Mouse (Mus musculus): ENCODE results near the gene Pcx. TPM values are rescaled to one million over a fixed set of nuclear protein-coding genes. Genes with fewer than 3 reads are reported as not detected.

The Pcx gene
- polyA plus RNA-seq (2016; fragmentation: Nextera tagmentation; extraction: Ambion mirVana): 30.6 and 32.1 TPM in 2 replicates

DNA sequence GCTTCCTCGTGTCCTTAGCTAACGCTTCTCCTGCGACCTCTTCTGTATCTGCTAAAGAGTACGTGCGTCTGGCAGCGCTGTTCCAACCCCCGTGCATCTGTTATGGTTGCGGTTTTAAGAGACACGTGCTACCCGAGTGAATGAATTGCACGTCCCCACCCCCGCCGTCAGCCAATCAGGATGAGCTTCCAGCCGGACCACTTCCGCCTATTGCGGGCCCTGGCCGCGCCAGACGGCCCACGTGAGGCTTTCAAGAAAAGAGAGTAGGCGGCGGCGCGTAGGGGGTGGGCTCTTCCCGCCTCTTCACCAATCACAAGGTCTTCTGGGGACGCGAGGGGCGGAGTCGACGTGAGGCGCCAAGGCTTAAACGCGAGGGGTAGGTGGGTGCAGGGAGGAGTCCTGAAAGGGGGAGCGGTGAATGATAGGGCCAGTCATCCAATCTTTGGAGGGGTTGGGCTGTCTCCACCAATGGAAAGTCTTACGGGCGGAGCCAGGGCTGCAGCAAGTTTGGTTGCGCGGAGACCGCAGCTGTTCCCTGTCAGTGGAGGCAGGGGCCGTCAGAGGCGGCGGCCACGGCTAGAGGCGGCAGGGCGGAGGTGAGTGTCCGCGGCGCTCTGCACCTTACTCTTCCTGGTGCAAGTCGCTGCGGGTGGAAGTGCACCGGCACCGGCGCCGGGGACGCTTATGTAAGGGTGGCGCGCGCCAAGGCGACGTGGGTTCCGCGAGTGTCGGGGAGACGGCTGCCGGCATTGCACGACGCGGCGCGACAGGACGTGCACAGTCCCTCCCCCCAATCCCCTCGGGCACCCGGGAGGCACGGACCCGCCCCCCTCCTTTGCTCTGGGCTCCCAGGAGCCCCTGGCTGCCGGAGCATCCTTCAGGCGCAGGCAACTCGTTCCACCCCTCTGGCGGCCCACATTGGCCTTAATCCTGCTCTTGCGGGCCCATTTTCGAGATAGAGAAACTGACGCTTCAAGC lies at the start of gene Pcx:
Gene Pcx (plus strand): TSS at position 487 of the 978 bp plus-strand sequence.
- Histone ChIP-seq H3K9ac (peak within 1 kb of the TSS; percentile 48), H3K4me3 (peak within 1 kb of the TSS; percentile 63), H3K36me3 (no peaks in the 10 kb centered on the region), H3K9me3 (no peaks in the 10 kb centered on the region), H3K27me3 (no peaks in the 10 kb centered on the region), H3K4me1 (peaks cover 18% of the 10 kb centered on the region), H3K27ac (no peak within 1 kb of the TSS), H3K4me2 (replicated peaks) (peak within 1 kb of the TSS; percentile 74)
- ATAC-seq (ENCODE audit: insufficient number of reproducible peaks, insufficient read depth, low FRiP score, low TSS enrichment): peak; percentile 100
- WGBS: under 1% methylated on average over 82 of the region's 82 CpGs

DNA sequence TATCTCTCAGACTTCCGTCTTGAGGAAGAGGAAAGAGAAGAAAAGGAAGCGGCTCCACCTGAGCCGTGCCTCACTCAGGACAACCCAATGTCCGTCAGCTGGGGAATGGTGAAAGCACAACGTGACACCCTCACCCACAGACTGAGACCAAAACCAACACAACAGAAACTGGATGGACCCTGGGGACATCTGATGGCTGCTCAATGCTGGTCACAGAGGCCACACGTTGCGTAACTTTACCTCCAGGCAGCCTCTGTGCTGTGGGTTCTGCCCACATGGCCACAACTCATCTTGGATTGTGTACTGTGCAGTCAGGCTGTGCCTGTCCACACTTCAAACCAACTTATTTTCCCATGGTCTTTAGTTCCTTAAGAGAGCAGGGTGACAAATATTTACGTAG lies 48.3 kb upstream of the Pcx start:
- no peak overlapping the region; the same call in 1 of the 2 replicates for H3K9ac ChIP-seq
- no peaks in the 10 kb centered on the region for H3K27me3 ChIP-seq
- ATAC-seq (ENCODE audit: insufficient number of reproducible peaks, insufficient read depth, low FRiP score, low TSS enrichment): no peak
- 86% methylated on average over 8 of the region's 8 CpGs for WGBS
- no peak overlapping the region for H3K27ac ChIP-seq
- H3K9me3 ChIP-seq: no peaks in the 10 kb centered on the region
- H3K36me3 ChIP-seq: no peaks in the 10 kb centered on the region
- no peak overlapping the region for H3K4me3 ChIP-seq
- H3K4me2 ChIP-seq (replicated peaks): no peak overlapping the region
- no peaks in the 10 kb centered on the region for H3K4me1 ChIP-seq

DNA sequence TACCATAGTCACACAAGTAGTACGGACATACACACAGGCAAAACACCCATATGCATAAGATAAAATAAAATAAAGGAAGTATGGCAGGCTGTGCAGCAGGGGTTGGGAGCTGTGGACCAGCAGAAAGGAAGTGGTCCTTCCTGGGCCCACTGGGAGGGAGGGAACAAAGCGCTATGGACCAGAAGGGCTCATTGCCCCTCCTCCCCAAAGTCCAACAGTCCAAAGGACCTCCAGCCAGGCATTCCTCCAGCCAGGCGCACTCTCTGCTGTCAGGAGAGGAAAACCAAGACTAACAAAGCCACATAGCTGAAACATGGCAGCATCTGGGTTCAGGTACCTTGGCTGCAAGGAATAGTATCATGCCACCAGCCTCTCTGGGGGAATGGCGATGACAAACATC lies 45.6 kb upstream of the Pcx start:
- no peak overlapping the region for H3K4me2 ChIP-seq (replicated peaks)
- 80% methylated on average over 4 of the region's 4 CpGs for WGBS
- no peaks in the 10 kb centered on the region for H3K9me3 ChIP-seq
- no peak for ATAC-seq (ENCODE audit: insufficient number of reproducible peaks, insufficient read depth, low FRiP score, low TSS enrichment)
- no peak overlapping the region for H3K4me3 ChIP-seq
- H3K27me3 ChIP-seq: no peaks in the 10 kb centered on the region
- no peak overlapping the region for H3K27ac ChIP-seq
- H3K36me3 ChIP-seq: no peaks in the 10 kb centered on the region
- no peak overlapping the region for H3K9ac ChIP-seq
- no peaks in the 10 kb centered on the region for H3K4me1 ChIP-seq

DNA sequence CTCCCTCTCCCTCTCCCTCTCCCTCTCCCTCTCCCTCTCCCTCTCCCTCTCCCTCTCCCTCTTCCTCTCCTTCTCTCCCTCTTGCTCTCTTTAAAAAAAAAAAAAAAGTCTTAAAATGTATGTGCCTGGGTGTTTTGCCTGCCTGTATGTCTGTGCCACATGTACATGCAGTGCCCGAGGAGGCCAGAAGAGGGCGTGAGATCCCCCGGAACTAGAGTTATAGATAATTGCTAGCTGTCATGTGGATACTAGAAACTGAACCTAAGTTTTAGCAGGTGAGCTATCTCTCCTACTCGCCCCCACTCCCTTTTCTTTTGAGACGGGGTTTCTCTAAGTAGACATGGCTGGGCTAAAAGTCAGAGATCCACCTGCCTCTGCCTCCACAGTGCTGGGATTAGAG lies 41.9 kb upstream of the Pcx start:
- Histone ChIP-seq H3K4me2 (replicated peaks) (no peak overlapping the region), H3K4me3 (no peak overlapping the region), H3K4me1 (no peaks in the 10 kb centered on the region), H3K36me3 (no peaks in the 10 kb centered on the region), H3K9ac (no peak overlapping the region), H3K27ac (no peak overlapping the region), H3K9me3 (no peaks in the 10 kb centered on the region), H3K27me3 (no peaks in the 10 kb centered on the region)
- ATAC-seq (ENCODE audit: insufficient number of reproducible peaks, insufficient read depth, low FRiP score, low TSS enrichment): no peak
- WGBS: 27% methylated on average over 5 of the region's 5 CpGs

DNA sequence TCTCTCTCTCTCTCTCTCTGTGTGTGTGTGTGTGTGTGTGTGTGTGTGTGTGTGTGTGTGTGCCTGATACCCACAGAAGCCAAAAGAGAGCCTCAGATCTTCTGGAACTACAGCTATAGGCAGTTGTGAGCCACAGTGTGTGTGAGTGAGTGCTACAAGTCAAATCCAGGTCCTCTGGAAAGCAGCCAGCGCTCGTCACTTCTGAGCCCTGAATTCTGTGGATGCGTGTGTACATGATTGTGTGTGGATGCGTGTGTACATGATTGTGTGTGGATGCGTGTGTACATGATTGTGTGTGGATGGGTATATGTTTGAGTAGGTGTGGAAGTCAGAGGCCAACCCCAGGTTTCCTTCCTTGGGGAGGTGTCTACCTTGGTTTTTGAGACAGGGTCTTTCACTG lies 36.7 kb upstream of the Pcx start:
- Histone ChIP-seq H3K9ac (no peak overlapping the region), H3K4me1 (peaks cover 9% of the 10 kb centered on the region), H3K9me3 (no peaks in the 10 kb centered on the region), H3K27me3 (peaks cover 32% of the 10 kb centered on the region), H3K27ac (no peak overlapping the region), H3K4me2 (replicated peaks) (no peak overlapping the region), H3K36me3 (no peaks in the 10 kb centered on the region), H3K4me3 (no peak overlapping the region)
- WGBS: 92% methylated on average over 5 of the region's 5 CpGs
- no peak for ATAC-seq (ENCODE audit: insufficient number of reproducible peaks, insufficient read depth, low FRiP score, low TSS enrichment)

DNA sequence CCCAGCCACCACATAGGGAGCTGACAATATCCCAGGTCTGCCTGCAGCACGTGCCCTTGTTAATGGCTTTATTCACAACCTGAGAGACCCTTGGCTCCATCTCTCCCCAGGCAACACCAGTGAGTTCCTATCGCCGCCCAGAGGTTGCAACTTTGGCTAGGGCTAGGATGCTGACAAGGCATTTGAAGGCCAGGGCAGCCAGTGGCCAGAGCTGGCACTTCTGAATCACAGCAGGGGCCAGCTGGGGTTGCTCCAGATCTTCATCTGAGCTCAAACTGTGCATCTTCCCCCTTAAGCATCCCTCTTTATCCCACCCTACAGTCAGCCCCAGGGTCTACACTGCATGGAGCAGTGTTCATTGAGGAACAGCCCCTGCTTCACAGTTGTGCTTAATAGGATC lies 35.5 kb upstream of the Pcx start:
- Histone ChIP-seq H3K36me3 (no peaks in the 10 kb centered on the region), H3K9me3 (no peaks in the 10 kb centered on the region), H3K4me3 (no peak overlapping the region), H3K4me2 (replicated peaks) (no peak overlapping the region), H3K27ac (no peak overlapping the region), H3K9ac (no peak overlapping the region), H3K4me1 (peaks cover 9% of the 10 kb centered on the region), H3K27me3 (peaks cover 39% of the 10 kb centered on the region)
- no peak for ATAC-seq (ENCODE audit: insufficient number of reproducible peaks, insufficient read depth, low FRiP score, low TSS enrichment)
- WGBS: 61% methylated on average over 3 of the region's 3 CpGs

DNA sequence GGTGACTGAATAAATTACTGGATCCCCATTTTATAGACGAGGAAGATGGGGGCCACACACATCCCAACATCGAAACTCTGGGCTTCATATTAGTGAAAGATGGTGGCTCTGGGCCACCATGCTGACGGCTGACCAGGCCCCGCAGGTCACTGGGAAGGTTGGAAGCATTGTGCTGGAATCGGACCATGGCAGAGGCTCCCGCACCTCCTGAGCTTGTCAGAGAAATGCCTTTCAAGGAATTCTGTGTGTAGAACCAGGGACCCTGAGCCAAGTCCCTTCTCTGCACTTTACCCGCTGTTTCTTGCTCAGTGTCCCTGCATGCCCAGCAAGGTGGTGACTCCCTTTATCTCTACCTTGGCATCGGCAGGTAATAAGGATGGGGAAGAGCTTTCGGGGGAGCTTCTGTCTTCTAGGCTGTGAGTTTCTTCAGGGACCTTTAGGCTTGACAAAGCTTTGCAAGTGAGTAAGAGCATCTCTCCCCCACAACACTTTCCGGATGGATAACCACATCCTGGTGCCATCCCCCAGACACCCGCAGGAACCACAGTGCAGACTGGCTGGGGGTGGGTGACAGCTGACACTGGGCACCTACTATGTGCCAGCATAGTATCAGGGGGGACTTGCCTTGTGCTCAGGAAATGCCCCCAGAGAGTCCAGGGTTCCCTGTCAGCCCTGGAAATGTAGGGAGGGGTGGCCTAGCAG lies 34.9 kb upstream of the Pcx start:
- no peak overlapping the region for H3K27ac ChIP-seq
- peaks cover 39% of the 10 kb centered on the region for H3K27me3 ChIP-seq
- no peak overlapping the region for H3K9ac ChIP-seq
- no peaks in the 10 kb centered on the region for H3K36me3 ChIP-seq
- H3K4me1 ChIP-seq: peaks cover 9% of the 10 kb centered on the region
- no peak for ATAC-seq (ENCODE audit: insufficient number of reproducible peaks, insufficient read depth, low FRiP score, low TSS enrichment)
- no peak overlapping the region for H3K4me2 ChIP-seq (replicated peaks)
- H3K9me3 ChIP-seq: no peaks in the 10 kb centered on the region
- 78% methylated on average over 11 of the region's 11 CpGs for WGBS
- H3K4me3 ChIP-seq: no peak overlapping the region

DNA sequence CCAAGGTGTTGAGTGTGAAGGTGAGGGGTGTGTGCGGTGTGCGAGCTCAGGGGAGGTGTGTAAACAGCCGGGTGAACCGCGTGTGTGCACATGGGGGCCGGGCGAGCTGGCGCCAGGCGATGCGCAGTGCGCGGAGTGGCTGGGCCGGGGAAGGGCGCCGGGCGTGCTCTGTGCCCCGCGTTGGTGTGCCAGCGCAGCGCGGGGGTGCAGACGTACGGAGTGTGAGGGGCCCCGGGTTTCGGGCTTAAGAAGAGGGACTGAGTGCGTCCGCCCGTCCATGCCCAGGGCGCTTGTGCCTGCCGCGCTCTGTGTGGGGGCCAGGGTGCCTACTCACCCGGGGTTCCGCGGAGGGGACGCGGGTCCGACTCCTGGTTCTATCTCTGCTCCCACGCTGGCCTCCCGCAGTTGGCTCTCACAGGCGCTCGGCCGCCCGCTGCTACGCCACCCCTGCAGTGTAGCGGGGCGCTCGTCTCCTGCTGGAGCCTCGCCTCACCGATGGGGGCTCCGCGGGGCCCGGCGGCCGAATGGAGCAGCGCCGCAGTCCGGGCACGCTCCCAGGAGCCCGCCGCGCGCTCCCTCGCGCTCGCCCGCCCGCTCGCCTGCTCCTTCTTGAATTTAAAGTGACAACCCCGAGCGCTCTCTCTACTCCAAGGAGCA lies 33.5 kb upstream of the Pcx start:
- Histone ChIP-seq H3K4me2 (replicated peaks) (peak overlapping the region; percentile 97), H3K36me3 (no peaks in the 10 kb centered on the region), H3K9ac (peak overlapping the region; percentile 60), H3K9me3 (no peaks in the 10 kb centered on the region), H3K4me1 (peaks cover 9% of the 10 kb centered on the region), H3K27ac (no peak overlapping the region), H3K4me3 (peak overlapping the region; percentile 53), H3K27me3 (peaks cover 39% of the 10 kb centered on the region)
- ATAC-seq (ENCODE audit: insufficient number of reproducible peaks, insufficient read depth, low FRiP score, low TSS enrichment): peak; percentile 65; the same call in 1 of the 2 replicates
- 1% methylated on average over 64 of the region's 70 CpGs for WGBS

DNA sequence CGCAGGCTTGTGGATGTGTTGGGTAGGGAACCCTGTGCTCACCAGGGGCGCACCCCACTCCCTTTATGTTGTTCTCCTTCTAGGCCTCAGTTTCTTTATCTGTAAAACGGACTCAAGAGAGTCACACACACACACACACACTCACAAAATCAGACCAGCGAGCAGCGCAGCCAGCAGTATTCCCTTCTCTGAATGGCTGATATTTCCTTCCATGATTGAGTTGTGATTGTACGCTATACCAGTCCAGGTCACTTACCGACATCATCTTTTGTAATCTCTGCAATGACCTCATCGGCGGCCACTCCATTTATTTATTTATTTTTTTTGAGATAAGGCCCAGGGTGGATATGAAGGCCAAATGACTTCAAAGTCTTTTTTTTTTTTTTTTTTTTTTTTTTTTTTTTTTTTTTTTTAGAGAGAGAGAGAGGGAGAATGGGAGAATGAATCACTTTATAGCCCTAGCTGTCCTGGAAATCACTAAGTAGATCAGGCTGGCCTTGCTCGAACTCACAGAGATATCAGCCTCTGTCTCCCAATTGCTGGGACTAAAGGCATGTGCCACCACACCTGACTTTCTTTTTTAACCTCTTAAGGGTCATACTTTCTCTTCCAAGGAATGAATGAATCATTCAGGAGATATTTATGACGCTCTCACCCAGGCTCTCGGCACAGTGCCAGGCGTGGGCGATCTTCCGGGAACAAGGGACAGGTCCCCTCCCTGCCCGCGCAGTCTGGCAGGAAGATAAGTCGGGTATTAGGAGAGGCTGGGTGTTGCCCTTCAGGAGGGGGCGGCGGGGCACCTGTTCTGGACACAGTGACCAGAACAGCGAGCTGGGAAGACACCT lies 32.7 kb upstream of the Pcx start, which contains the start of gene Syt12:
Gene Syt12 (minus strand): TSS at position 103 of the 845 bp plus-strand sequence.
- Histone ChIP-seq H3K36me3 (no peaks in the 10 kb centered on the region), H3K4me3 (peak within 1 kb of the TSS; percentile 53), H3K4me1 (peaks cover 9% of the 10 kb centered on the region), H3K4me2 (replicated peaks) (peak within 1 kb of the TSS; percentile 97), H3K27me3 (peaks cover 39% of the 10 kb centered on the region), H3K27ac (no peak within 1 kb of the TSS), H3K9me3 (no peaks in the 10 kb centered on the region), H3K9ac (peak within 1 kb of the TSS; percentile 60)
- ATAC-seq (ENCODE audit: insufficient number of reproducible peaks, insufficient read depth, low FRiP score, low TSS enrichment): no peak
- WGBS: 38% methylated on average over 21 of the region's 21 CpGs

DNA sequence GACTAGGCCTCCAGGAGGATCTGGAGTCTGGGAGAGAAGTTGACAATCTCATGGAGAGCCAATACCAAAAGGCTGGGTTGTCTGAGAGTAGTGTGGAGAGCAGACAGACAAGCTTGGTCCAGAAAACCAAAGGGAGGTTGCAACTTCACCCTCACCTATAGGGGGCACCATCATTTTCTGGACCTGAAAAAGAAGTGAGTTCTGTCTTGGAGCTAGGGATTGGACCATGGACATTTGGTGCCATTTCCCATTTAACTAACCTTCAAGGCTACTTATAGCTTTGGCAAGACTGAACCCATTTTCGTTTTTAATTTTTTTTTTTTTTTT lies 32.1 kb upstream of the Pcx start:
- ATAC-seq (ENCODE audit: insufficient number of reproducible peaks, insufficient read depth, low FRiP score, low TSS enrichment): no peak
- Histone ChIP-seq H3K9ac (no peak overlapping the region), H3K9me3 (no peaks in the 10 kb centered on the region), H3K4me2 (replicated peaks) (no peak overlapping the region), H3K27ac (no peak overlapping the region), H3K4me3 (no peak overlapping the region), H3K36me3 (no peaks in the 10 kb centered on the region), H3K27me3 (peaks cover 39% of the 10 kb centered on the region), H3K4me1 (peaks cover 9% of the 10 kb centered on the region)
- 32% methylated on average over 1 of the region's 1 CpGs for WGBS

DNA sequence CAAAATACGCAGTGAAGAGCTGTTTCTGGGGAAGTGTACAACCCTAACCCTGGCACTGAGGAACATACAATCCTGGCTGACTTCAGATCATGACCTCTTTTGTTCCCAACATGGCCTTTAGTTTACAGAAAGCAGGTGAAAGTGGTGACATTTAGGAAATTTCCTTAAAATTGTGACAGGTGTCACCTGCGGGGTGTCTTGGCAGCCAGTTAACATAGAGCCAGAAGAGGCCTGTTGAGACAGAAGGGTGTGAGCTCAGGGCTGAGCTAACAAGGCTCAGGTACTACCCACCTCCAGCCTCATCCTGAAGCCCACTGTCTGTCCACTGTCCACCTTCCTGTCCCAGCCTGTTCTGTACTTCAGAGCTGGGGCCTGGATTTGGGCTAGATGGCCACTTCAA lies 30.2 kb upstream of the Pcx start:
- Histone ChIP-seq H3K9ac (no peak overlapping the region), H3K4me2 (replicated peaks) (no peak overlapping the region), H3K4me3 (no peak overlapping the region), H3K4me1 (peaks cover 14% of the 10 kb centered on the region), H3K36me3 (no peaks in the 10 kb centered on the region), H3K9me3 (no peaks in the 10 kb centered on the region), H3K27me3 (peaks cover 32% of the 10 kb centered on the region), H3K27ac (no peak overlapping the region)
- WGBS: 81% methylated on average over 2 of the region's 2 CpGs
- ATAC-seq (ENCODE audit: insufficient number of reproducible peaks, insufficient read depth, low FRiP score, low TSS enrichment): no peak
